Mouse (Mus musculus): ENCODE results near the gene Rap1gap2.

- TF ChIP-seq CTCF (IDR thresholded peaks at IDR 0.05; ENCODE audit: borderline replicate concordance, insufficient read depth, low read length), result no peak
- peak; percentile 49; the same call in 1 of the 2 replicates for TF ChIP-seq POLR2A (IDR thresholded peaks at IDR 0.05; ENCODE audit: low read depth, low read length)
Observed at GRCm38 (mm10) chr11:74522487-74523209, 88.1 kb downstream of the Rap1gap2 start.
